Mouse (Mus musculus) neutrophil, adult 65 days (primary cell): ENCODE data around the gene Gm21969. TPM values are rescaled to one million over a fixed set of nuclear protein-coding genes. Genes with fewer than 3 reads are reported as not detected.

Experiments used
- total RNA-seq: library from RNA; stranded (reverse); gene quantifications from 2 replicates; pipeline ENCODE4 v1.2.4, GENCODE M21; 2023

Gene Gm21969
- total RNA-seq, result not detected in 2 replicates

DNA sequence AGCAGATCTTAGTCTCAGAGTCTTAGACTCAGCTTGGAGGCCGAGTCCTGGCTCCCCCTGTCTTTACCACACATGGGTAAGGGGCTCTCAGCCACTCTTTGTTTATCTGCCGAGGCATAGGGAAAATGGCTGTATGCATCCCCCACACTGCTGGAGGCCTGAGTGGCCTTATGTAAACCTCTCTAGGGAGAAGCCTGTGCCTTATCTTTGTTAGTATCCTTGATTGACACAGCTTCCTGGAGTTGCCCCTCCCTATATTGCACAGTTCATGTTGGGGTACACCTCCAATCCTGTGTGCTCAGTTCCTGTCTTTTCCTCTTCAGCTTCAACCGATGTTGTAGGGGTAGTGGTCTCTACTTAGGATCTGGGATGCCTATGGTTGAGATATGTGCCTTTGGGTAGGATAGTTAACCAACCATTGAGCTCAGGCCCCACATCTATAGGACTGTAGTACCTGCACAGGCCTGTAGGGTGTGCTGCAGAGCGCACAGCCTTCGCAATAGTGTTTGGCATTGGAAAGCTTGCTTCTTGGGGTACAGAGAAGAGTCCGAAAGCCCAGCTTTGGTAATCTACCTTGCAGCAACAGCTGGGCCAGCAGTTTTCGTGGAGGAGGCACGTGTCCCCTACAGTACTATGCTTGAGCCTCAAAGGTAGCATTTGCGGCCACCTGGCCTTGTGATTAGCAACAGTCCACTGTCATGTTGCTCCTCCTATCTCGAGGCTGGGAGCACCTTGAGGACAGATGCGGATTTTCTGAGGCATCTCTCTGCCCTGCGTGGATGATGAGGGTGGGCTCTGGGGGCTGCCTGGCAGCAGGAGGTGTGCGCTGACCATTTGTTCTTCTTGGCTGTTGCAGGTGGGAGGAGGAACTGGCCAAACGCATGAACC is at the start of gene Gm21969:
Gene Gm21969 (plus strand): TSS at position 830 of the 888 bp plus-strand sequence.

GRCm38 (mm10) chr4:139622373-139623282 is 19.6 kb downstream of the Gm21969 start, which contains the start of gene Aldh4a1:
TSS of gene Aldh4a1 (plus strand) at chr4:139622866.

GRCm38 (mm10) chr4:139653238-139653637 is 50.3 kb downstream of the Gm21969 start, which contains the start of gene Tas1r2:
TSS of gene Tas1r2 (plus strand) at chr4:139653538.

Other genes starting within 250 kb of the Gm21969 start
- 5.3 and 5.7 TPM in 2 replicates for gene Iffo2, start 72.6 kb upstream of the Gm21969 start, total RNA-seq
- 10.4 and 12.9 TPM in 2 replicates for gene Aldh4a1, start 19.7 kb downstream of the Gm21969 start, total RNA-seq
- not detected in 2 replicates for gene Tas1r2, start 50.4 kb downstream of the Gm21969 start, total RNA-seq
- not detected in 2 replicates for gene Pax7, start 230.3 kb downstream of the Gm21969 start, total RNA-seq